Mouse (Mus musculus) stomach, postnatal 0 days (tissue): ENCODE results near the gene Snx7.

Source experiments
- CTCF ChIP-seq: IDR thresholded peaks from 2 replicates; pipeline ENCODE4 v1.5.1; 2016; ENCODE audit warnings: antibody characterized with exemption, low read depth, mild to moderate bottlenecking, moderate library complexity
- EP300 ChIP-seq: optimal IDR thresholded peaks from 2 replicates; pipeline ENCODE3; 2016; ENCODE audit warnings: antibody characterized with exemption

DNA sequence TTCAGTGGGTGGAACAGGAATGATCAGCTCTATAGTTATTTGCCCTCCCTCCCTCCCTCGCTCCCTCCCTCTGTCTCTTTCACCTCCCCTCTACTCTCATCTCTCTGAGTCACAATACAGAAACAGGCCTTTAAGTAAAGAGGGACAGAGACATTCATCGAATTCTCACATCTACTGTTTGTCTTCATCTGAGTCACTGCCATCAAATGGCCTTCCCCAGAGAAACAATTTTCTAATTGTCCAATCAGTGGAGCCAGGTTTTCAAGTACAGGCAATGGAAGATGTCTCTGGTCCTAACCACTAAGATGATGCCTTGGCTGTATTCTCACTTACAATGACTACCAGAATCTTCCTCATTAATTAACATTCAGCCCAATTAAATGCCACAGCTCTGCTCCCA, 5.8 kb downstream of the Snx7 start:
- no peak for TF ChIP-seq CTCF
- TF ChIP-seq EP300, result no peak
